Mouse (Mus musculus): Measurements from ENCODE around the gene Pltp.

Gene Pltp

DNA sequence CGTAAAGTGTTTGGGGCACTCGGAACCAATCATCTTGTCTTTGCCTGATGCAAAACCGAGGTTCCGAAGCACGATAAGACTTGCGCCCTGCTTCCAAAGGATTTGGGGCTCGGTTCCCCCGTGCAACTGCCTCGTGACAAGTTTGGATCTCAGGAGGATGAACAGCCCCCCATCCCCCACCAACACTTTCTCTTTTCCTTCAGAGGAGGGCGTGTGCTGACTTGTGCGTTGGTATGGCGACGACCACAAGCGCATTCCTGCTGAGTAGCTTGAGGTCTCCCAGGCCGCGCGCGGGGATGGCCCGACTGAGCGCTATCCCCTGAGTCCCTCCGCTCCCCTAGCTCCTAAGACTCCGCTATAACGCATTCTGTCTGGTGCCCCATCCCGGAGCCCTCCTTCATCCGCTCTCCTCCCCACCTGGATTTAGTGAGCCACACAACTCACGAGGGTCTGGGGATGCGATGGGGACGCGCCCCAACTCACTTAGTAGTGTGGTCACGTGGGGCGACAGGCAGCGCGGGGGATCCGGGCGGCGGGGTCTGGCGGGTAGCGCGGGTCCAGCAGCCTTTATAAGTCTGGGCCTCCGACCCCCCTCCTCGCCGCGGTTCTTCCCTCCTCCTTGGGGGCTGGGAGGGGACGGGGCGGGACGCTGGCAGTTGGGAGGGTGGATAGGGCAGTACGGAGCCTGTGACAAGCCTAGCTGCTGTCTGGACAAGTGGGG is at the start of gene Pltp:
Pltp (minus strand) TSS at position 611 of the 721 bp plus-strand sequence.
- peak; percentile 69 for DNase-seq

DNA sequence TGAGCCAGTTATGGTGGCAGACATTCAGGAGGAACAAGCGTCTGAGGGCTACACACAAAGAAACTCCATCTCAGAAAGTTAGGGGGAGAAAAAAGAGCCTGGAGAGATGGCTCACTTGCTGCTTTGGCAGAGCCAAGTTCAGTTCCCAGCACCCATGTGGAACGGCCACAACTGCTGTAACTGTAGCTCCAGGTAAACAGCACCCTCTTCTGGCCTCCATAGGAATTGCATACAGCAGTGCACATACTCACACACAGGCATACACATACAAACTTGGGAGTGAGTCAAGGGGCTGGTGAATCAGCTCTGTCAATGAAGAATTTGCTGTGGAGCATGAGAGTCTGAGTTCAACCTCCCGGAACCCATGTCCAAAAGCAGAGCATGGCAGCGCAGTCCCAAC is 48.6 kb upstream of the Pltp start:
- DNase-seq = no peak

DNA sequence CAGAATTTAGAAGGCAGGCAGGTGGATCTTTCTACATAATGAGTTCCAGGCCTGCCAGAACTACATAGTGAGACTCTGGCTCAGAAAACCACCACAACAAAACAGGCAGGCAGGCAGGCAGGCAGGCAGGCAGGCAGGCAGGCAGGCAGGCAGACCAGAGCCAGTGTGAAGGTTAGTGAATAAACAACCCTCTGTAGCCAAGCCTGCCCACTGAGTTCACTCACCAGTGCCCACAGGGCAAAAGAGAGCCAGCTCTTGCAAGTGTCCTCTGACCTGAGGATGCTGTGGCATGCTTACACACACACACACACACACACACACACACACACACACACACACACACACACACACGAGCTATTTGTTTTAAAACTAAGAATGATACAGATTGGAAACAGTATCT is 46.0 kb upstream of the Pltp start:
- DNase-seq = no peak

DNA sequence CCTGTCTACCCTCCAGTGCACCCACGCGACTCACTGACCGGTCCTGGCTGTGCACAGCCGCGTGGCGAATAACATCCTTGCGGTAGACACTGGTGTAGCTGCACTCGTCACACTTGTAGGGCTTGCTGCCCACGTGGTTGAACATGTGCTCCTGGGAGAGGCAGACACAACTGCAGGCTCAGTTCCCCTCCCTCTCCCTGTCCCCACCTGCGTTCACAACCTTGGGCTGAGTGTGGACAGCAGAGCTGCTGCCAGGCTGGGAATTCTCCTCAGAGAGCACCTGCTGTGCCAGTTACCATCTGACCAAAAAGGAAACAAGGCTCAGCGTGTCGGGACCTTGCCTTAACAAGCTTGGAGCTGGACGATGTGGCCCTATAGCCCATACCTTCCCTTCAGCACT is 43.9 kb upstream of the Pltp start:
- no peak for DNase-seq

DNA sequence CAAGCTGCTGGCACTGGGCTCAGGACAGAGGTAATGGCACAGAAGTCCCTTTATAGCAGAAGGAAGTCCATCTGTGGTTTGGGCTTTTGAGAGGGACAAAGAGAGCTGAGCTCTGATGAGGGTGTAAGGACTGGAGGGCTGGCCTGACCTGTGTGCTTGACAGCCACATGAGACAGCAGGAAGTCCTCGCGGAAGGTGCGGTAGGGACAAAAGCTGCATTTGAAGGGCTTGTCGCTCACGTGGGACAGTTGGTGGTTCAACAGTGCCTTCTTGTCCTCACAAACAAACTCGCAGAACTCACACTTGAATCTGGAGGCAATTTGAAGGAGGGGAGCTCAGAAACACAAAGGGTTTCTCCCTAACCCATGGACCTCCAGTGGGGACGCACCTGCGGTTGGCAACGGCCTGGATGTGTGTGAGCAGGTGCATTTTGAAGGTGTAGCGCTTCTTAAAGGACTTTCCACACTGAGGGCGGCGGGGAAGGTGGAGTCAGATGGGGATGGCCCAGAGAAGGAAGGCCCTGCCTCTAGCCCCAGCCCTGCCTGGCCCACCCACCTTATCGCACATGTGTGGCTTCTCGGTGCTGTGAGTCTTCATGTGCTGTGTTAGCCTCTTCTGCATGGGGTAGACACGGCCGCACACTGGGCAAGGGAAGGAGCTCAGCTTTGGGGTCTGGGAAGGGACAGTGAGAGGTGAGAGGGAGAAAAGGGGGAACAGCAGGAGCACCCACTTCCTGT is 42.4 kb upstream of the Pltp start:
- DNase-seq = no peak

DNA sequence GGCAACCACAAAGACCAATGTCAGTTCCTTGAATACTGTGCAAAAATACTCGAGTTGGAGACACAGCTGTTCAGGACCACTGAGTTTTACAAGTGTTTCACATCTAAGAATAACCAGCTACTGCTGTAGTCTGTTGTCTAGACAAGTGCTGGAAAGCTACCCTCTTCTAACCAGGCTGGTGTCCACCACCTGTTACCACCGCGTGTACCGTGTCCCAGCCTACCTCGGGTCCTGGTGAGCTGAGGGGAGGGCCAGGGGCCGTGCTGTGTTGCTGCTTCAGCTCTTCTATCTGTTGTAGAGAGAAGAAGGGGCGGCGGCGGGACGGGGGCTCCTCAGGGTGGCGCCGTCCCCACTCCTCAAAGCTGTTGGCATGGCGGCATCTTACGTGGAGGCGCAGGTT is 41.5 kb upstream of the Pltp start:
- no peak for DNase-seq

DNA sequence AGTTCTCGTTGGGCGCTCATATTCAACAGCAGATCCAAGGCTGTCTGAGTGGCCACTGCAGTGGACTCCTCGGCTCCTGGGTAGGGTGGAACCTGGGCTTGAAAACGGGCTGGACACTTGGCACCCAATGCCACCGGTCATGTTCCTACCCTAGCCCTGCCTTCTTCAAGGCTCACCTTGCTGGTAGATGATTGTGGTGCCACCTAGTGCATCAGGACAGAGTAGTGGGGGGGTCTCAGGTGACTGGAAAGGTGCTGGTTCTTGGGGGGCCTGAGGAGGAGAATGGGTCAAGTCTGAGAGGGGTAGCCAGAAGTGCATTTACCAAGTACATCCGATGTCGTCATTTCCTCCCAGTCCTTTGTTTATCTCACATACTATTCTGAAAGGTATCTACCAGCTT is 40.5 kb upstream of the Pltp start:
- no peak for DNase-seq

DNA sequence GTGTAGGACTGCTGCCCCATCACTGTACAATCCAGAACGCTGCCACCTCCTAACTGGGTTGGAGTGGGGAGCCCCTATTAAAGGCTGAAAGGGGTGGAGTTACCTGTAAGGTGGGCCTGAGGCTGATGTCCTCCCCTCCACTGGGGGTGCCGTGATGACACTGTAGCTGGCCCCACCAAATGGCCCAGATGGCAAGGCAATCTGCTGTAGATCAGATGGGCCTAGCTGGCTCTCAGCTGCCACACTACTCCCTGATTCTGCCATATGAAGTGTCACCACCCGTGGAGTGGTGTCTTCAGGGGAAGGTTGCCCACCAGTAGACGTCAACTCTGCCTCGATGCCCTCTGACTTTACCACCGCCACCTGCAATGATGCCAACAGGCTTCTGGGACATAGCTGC is 38.4 kb upstream of the Pltp start:
- DNase-seq = no peak

- no peak for DNase-seq
Observed at GRCm38 (mm10) chr2:164894644-164895043, 37.1 kb upstream of the Pltp start.

- DNase-seq = no peak
Observed at GRCm38 (mm10) chr2:164894048-164894447, 36.5 kb upstream of the Pltp start.

DNA sequence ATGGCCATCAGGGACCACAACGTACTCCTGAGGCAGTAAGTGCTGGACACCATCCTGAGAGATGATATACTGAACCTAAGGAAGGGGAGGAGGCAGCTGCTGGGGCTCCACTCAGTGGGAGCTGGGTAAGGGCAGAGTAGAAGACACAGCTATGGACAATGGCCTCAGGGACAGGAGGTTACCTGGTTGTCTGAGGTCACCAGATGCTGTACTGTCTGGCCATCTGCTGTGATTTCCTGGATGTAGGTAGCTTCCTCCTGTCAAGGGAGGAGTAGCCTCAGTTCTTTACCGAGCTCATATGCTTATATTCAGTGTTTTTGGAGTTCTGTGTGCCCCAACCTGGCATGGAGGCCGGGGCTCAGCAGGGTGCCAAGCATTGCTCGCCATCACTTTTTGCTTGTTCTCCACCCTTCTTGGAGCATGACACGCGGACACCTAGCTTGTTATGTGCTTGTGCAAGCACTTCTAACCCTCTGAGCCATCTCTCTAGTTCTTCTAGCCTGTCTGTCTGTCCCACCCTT is 35.2 kb upstream of the Pltp start:
- DNase-seq = no peak

GRCm38 (mm10) chr2:164891908-164892695 is 34.6 kb upstream of the Pltp start:
- DNase-seq = no peak

DNA sequence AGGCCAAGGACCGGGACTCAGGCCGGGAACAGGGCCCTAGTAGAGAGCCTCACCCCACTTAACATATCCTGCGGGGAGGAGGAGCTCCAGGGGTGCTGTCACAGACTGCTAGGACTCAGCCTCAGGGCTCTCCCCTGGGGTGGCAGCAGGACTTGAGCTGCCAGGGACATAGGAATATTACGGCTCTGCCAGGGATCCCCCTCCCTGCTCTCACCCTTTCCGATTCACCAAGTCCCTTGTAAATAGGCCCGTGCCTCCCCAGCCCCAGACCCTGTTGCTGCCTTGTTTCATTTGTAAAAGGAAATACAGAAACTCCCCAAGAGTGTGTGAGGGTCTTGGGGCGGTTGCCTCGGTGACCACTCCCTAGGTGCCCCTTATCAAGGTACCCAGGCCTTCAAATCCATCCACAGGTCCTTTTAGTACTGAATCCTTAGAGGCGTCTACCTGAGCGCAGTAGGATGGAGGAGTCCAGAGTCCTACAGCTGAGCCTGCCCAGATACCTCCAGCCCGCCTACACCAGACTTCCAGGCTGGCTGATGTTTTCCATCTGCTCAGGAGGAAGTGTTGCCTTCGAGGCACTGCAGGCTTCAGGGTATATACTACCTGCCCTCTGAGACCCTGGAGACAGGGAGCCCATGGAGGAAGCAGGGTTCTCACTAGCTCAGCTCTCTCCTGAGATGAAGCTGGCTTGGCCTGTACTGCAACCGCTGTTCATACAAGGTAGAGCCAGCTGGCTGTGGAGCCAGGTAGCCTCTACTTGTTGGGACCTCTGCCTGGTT is 33.7 kb upstream of the Pltp start:
- DNase-seq = no peak

DNA sequence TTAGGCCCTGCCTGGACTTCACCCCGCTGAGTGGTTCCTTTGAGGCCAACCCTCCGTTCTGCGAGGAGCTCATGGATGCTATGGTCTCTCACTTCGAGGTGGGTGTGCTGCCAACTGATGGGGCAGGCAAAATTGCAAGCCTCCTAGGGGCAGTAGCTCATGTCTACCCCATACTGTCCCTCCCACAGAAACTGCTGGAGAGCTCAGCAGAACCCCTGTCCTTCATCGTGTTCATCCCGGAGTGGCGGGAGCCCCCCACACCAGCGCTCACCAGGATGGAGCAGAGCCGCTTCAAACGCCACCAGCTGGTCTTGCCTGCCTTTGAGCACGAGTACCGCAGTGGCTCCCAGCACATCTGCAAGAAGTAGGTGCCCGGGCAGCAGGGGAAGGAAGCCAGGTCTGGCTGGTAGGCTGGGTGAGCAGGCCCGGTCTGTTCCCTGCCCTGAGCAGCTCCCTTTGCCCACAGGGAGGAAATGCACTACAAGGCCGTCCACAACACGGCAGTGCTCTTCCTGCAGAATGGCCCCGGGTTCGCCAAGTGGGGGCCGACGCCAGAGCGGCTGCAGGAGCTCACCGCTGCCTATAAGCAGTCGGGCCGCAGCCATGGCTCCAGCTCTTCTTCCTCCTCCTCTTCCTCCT is 33.0 kb upstream of the Pltp start:
- no peak for DNase-seq

- DNase-seq = no peak
Observed at GRCm38 (mm10) chr2:164889960-164890359, 32.4 kb upstream of the Pltp start.

GRCm38 (mm10) chr2:164888996-164889395 is 31.5 kb upstream of the Pltp start:
- no peak for DNase-seq

DNA sequence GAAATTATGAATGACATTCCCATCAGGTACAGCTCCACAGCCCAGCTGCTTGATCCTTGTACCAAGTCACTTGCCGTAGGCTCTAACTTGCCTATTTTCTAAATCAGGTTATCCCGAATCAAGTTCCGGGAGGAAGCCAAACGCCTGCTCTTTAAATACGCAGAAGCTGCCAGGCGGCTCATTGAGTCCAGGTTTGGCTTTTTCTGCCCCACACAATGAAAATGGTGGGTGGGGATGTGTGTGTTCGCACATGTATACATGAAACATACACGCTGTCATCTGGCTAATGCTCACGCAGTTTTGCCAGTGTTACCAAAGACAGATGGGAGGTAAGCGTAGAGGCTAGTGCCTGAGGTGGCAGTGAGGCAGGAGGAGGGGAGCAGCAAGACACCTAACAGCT is 29.1 kb upstream of the Pltp start:
- no peak for DNase-seq

- peak; percentile 66 for DNase-seq
Observed at GRCm38 (mm10) chr2:164885788-164886187, 28.3 kb upstream of the Pltp start.

DNA sequence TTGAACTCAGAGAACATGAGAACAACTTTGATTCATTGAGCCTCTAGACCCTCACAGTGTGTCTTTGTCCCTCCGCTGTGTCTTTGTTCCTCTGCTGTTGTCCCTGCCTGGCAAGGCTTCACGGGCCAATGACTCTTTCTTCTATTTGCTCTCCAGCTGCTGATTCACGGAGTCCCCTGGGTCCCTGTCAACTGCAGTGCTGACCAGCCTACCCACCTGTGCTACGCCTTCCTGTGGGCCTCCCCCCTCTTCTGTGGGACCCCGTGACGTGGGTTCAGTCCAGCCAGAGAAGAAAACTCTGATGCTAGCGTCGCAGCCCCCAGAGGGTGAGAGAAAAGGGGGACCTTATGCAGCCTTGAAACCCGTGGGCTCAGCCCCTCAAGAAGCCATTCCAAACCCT is 25.1 kb upstream of the Pltp start:
- no peak for DNase-seq

- peak; percentile 97 for DNase-seq
Observed at GRCm38 (mm10) chr2:164879568-164880277, 22.2 kb upstream of the Pltp start.

DNA sequence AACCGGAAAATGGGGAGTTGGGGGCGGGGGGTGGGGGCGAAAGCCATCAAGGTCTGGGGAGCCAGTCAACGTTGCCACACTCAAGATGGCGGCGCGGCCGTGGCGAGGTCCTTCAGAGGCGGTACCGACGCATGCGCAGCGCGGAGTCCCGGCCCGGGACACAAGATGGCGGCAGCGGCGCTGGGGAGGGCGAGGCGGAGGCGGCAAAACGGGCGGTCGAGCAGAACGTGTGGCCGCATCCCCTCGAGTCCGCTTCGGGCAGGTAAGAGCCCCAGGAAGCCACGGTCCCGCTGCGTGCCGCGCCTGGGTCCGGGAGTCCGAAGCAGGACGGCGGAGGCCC is 21.7 kb upstream of the Pltp start, which contains the start of gene Pcif1:
Pcif1 (plus strand) TSS at position 77 of the 340 bp plus-strand sequence.
- peak; percentile 95 for DNase-seq
